Mouse (Mus musculus) ES-CJ7 (cell line): Measurements from ENCODE around the gene Ddx5.
"Not testable (repeated sequence)": the region's sequence is repeated elsewhere in the genome, so short reads cannot be mapped to it uniquely, and the experiment has no call there.

ENCODE experiments used
- DNase-seq: peaks from one replicate; pipeline ENCODE4 v3.0.0; 2011; ENCODE audit warnings: low read depth, low spot score

The Ddx5 gene

DNA sequence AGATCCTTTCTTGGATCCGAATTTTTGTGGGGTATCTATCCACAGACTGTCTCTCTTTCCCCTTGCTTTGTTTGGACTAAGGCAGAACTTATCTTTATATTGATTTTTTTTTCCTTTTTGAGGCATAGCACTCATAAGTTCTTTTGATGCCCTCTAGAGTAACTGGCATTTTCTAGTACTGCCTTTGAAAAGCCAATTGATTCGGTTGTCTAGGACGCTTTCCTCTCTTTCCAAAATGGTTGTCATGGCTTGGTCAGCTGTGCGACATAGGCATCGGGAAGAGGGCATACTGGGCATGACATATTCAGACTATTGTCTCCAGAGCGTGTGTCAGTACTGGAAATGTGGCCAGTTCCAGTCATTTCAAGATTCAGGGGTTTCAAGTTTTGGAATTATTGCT is 664 bp upstream of the Ddx5 start:
- no peak for DNase-seq

DNA sequence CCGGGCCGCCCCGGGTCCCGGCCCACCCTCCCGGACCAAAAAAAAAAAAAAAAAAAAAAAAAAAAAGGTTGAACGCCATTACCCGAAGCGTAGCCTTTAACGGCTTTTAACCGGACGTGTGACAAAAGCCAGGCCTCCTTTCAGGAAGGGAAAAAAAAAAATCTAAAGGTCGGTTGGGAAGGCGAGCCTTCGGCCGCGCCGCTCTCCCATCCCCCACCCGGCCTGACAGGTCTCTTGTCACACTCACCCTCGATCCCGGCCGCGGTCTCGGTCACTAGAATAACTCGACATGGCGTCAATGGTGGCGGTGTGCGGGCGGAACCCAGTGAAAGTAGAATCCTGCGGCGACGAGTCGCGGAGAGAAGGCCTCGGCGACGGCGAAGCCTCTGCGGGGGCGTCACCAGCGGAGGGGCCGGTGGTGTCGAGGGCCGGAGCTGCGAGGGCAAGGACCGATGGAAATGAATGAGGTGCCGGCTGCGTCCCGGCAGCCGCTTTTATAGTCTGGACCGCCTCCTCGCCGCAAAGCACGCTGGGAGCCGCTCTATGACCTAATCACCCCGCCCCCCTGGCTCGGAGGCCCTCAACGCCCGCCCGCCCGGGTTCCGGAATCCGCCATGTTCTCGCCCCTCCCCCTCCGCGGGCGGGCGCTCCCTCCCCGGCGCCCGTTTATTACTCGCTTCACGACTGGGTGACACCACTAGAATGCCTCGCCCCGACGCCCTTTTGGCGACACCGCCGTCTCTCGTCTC is 785 bp downstream of the Ddx5 start:
- peak; percentile 96 for DNase-seq

DNA sequence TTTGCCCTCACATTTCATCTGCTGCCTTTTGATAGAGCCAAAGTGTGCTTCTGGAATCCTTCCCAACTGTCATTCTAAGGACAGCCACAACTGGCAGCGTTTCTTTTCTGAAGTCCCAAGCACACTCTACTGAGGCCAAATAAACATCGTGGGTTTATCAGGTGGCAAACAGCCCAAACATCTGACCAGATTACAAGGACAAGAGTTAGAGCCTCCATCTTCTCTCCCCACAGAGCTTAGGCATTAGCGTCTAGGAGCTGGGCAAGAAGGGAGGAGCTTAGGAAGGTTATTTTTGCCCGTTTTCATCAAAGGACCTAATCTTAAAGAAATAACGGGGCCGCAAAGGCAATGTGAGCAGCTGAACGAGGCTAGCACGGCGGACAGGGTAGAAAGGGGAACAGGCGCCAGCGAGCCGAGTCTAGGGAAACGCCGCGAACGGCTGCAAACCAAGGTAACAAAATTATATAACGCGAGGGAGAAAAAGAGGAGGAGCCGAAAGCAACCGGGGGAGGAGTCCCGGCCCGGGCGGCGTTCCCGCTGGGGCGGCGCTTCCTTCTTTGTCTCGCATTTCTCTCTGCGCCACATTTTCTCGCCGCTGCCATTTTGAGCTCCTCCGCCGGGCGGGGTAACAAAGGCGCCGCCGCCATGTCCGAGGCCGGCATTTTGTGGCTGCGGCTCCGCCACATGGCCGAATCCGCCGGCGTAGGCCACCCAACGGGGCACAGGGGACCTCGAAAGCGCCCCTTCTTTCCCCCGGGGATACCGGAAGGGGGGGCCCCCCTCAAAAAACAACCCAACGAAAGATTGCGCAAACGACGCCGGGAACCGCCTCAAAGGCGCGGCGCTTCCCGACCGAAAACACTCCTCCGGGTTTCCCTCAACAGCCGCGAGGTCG is 1.6 kb downstream of the Ddx5 start:
- DNase-seq = peak; percentile 81

DNA sequence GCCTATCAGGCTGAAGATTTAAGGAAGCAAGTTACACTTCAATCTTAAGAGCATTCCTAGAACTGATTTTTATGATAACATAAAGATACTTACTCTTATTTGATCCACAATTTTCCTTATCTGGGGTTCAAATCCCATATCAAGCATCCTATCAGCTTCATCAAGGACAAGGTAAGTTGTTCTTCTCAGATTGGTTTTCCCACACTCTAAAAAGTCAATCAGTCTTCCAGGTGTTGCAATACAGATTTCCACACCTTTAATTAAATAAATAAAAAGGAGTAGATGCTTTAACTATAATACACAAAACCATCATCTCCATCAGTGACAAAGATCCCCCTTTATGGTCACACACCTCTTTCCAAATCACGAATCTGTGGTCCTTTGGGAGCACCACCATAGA is 3.9 kb downstream of the Ddx5 start:
- no peak for DNase-seq

DNA sequence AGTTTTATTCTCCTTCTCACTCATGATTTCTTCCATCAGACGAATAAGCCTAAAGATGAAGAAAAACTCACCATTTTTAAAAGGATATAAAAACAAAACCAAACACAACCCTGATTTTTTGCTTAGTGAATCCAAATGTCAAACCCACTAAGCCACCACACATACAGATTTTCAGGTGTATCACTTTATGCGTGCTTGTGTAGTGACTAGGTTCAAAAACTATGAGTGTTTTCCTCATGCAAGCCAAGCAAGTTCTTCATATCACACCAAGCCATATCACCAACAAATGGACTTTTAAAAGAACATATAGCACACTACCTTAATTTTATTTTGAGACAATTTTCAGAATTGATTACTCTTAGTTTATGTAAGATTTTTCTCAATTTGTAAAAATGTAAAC is 4.5 kb downstream of the Ddx5 start:
- DNase-seq = no peak

DNA sequence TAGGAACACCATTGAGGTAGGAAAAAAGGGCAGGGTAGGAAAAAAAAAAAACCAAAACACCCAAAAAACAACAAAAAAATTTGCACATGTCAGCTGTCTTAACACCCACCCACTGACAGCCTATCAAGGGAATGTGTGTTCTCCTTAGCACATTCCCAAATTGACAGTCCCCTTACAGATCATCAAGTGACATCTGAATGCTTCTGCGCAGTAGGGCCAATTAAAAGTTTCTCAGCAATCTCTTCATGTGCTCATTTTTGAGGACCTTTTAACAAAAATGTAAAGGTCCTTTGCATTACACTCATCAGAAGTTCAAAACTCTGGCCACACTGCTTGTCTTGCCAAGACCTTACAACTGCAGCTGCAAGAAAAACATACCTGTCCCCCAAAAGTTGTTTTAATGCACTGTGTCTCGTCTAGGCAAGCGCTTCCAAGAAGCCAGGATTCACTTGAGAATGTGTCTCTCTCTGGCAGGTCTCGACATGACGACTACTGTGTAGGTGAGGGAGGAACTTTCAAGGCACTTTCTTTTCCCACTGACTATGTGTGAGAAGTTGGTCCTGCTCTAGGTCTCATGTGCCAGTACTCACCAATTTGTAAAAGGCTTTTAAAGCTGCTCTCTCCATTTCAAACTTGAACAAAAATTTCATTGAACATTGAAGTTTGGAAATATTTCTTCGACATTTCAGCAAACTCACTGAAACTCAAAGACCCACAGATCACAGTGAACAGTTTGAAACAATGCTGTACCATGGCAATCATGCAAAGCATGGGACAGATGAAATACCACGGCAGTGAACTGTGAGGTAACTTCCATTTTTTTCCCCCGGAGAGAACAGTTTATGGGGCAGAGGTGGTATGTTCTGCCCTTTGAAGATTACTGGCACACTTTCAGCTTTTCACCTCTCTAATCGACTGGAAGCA is 5.9 kb downstream of the Ddx5 start:
- DNase-seq = no peak

DNA sequence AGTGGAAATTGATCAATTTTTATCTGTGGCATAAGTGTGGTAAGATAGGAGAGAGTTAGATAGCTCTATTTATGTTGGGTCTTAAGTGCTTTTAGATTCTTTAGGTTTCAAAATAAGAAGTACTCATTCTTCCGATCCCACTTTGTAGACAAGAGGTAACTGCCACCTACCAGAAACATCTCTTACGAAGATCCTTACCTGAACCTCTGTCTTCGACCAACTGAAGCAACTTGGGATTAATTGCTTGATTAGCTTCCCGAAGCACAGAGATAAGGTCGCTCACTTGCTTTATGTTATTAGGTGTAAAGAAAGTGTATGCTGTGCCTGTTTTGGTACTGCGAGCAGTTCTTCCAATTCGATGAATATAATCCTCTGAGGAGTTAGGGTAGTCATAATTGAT is 6.7 kb downstream of the Ddx5 start:
- not testable (repeated sequence) for DNase-seq

DNA sequence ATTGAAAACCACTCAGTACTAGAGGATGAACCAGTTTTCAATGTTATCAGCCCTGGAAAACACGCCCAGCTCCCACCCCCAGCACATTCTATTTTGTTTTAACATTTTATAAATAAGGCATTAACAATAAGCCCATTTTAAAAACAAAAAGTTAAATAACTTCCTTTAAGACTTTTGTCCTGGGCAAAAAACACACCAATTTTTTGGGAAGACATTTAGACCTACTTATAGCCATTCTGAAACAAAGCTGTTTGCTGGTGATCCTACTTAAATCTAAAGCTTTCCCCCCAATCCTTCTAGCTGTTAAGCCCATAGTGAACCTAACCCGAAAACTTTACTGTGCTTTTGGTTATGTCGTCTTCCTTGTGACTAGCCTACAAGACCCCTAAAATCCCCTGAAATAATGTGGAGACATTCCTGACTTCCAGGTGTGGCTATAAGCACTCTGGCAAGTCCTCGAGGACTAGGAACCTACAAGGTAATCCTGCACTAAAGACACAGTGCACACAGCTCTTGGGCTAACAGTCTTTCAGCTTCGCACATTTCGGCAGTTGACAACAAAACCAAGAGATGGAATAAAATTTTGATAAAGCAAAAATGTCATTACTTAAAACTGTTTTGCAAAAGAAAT is 8.3 kb downstream of the Ddx5 start:
- DNase-seq = no peak

DNA sequence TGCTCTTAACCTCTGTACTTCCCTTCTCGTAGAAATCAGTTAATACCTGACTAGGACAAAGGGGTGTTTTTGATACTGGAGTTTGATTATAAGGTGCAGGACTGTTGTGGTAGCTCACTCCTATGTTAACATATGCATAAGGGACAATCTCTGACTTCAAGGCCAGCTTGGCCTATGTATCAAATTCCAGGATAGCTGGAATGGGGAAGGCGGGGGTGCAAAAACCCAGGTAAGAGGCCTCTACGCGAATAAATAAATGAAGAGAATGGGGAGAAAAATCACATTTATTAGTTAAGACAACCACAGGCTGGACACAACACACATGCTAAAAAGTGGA is 8.9 kb downstream of the Ddx5 start:
- no peak for DNase-seq

DNA sequence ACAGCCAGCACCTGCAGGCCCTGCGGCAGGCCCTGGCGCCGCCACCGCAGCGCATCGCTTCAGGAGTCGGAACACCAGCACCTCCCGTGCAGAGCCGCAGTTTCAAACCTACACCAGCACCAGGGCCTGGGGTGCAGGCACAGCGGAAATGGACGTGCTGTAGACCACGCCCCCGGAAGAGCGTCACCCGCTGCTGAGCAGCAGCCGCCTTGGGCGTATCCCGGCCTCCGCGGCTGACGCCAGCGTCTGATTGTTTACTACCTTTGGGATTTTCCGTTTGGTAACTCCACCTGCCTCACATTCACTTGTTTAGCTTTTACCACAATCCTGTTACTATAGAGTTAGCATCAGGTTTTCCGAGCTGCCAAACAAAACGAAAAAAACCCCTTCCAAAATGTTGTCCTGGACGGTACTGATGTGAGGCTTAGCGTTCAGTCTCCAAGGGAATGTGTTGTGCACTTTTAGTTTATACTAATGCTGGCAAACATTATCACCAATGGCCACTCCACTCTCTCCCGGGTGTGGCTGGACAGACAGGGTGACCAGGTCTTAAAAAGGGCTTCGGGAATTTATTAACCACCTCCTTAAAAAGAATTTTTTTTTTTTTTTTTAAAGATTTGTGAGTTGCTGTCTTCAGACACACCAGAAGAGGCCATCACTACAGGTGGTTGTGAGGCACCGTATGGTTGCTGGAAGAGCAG is 9.4 kb downstream of the Ddx5 start, which contains the start of gene Polg2:
TSS of gene Polg2 (minus strand) at position 150 of the 701 bp plus-strand sequence.
- peak; percentile 94 for DNase-seq

DNA sequence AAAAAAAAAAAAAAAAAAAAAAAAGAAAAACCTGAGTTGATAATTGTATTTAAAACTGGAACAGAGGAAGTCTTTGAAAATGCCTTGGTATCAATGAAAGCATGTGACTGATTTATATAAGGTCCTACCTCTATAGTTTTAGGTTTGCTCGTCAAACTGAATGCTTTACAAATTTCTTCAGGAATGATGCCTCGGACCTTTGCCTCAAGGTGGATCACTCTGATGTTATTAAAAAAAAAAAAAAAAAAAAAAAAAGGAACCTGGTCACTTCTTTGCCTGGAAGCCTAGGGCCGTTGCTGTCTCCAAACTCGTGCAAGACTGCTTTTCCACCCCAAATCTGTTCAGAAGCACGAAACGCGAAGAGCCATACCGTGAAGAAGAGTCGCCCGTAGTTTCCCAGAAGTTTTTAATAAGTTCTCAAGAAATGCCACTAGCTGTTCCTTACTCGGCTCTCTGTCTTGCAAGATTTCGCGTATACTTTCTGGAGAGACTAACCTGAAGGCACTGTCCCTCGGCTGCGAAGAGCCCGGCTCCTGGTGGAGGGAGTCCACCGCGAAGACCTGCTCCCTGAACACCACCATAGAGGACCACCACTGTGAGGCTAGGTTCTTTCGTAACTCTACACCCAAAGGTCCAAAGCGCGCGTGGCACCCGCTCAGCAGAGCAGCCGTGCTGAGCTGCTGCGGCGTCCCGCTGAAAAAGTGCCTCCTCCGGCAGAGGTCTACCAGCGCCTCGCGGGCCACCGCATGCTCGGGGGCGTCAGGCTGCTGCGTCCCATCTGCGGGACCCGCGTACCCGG is 10.2 kb downstream of the Ddx5 start:
- DNase-seq = no peak

DNA sequence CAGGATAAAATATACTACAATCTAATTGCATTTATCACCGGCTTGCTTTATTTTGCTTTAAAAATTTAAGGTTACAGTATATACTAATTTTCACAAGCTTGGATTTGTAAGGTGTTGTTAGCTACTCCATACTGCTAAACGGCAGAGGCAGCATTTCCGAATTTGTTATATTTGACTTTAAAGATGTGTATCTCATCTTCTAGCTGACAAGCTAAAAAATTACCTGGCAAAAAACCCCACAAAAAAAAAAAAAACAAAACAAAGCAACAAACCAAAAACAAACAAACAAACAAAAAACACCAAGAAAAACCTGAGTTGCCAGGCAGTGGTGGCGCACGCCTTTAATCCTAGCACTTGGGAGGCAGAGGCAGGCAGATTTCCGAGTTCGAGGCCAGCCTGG is 10.9 kb downstream of the Ddx5 start:
- DNase-seq = no peak

DNA sequence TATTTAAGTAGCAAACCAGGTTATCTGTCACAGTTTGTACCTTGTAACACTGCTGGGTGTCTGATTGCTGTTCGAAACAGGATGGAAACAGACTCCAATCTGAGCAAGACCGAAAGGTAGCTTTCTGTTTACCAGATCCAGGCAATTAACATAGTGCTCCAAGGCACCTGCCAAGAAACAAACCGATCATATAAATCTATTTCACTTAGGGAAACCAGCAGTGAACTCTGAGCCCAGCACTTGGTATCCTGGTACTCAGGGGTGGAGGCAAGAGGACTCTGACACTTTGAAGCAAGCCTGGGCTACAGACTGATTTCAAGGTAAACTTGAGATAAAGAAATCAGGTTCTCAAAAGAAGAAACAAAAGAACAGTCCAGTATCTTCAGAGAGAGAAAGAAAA is 11.6 kb downstream of the Ddx5 start:
- DNase-seq = no peak

DNA sequence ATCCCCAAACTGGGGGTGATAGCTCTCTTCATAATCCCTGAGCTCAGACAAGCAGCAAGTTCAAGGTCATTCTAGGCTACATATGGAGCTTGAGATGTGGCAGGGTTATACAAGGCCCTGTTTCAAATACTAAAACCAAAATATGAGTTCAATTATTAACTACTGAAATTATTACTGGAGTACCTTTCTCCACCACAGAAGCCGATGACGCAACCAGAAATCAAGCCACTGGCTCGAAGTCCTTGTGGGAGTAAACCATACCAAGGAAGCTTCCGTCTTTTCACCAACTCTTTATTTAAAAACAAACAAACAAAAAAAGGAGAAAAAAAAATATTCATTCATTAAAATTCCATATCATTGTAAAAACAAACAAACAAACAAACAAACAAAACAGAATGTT is 12.0 kb downstream of the Ddx5 start:
- no peak for DNase-seq

DNA sequence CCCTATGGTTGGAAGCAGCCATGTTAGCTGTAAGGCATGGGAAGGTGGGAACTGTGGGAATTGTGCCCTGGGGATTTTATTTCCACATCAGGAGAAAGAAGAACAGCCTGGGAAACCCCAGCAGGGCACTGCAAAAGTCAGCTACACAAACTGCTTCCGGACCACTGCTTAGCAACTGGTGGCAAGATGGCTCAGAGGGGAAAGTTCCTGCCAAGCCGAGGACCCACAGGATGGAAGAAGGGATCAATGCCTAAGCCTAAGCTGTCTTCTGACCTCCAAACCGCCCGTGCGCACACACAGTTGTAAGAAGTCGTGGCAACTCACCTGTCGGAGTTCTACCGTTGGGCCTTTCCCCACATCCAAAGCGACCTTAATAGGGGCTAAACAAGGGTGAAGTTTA is 15.9 kb downstream of the Ddx5 start:
- DNase-seq = no peak

DNA sequence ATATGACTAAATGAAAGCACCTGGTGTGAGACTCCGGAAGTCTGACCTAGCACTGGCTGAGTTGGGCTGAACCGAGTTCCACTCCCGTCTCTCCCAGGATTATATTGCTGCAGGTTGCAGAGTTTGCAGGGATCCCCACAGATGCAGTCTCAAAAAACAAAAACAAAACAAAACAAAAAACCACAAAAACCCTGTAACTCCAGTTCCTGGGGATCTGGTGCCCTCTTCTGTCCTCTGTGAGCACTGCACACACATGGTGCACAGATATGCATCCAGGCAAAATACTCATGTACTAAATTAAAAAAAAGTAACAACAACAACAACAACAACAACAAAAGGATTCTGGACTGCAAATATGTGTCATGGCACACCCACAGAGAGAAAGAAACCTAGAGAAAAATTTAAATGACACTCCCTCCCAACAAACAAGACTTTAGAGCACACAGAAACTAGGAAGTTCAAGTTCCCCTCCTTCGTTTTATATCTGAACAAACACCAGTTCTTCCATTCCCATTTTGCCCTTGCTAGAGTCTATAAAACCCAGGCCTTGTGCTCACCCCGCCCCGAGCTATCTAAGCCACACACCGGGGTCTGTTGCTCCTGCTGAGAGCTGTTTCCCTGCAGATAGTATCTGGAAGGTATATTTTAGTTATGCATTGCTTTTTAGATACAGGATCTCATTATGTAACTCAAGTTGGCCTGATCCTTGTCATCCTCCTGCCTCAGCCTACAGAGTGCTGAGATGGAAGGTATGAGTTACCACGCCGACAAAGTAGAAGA is 18.6 kb downstream of the Ddx5 start:
- DNase-seq = no peak

DNA sequence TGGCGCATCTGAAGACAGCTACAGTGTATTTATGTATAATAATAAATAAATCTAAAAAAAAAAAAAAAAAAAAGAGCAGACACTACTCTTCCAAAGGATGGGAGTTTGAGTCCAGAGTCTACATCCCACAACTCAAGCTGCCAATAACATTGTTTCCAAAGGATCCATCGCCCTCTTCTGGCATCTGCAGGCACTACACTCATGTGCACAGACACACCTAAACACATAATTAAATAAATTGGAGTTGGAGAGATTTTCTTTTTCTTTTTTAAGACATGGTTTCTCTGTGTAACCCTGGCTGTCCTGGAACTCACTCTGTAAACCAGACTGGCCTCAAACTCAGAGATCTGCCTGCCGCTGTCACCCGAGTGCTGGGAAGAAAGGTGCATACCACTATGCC is 21.5 kb downstream of the Ddx5 start:
- peak; percentile 50 for DNase-seq

DNA sequence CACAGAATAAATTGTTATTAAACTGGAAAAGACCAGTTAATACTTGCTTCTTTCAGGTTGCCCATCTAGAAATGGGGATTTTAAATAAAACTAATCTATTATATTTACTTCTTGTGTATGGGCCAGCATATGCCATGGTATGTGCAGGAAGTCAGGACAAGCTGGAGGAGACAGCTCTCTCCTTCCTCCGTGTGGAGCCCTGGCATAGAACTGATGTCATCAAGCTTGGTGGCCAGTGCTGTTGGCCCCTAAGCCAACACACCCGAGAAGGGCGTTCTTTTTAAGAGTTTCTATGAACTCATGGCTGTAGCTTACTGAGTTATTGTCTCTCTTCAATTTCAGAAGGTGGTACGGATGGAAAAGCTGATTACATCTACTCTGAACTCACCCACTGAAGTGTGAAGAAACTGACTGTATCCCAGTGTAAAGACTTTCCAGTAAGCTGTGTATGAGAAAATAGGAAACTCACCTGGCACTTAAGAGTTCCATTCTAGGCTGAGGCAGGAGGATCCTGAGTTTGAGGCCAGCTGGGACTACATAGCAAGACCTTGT is 22.3 kb downstream of the Ddx5 start:
- no peak for DNase-seq

DNA sequence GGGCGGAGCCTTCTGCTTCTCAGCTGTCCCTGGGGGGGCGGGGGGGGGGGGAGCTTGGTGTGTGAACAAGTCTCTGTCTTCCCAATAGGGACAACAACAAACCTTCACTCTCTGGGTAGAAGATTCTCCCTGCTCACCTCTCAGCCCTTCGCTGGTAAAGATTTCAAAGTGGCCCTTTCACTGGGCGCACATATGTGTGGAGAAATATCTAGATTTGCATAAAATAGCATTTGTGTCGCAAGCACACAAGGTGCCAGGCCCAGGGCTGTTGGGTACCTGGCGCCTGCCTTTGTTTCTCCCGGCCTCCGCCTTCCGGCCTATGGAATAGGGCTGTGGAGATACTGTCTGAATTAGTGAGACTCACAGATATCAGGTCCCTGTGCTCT is 26.2 kb downstream of the Ddx5 start:
- no peak for DNase-seq
